Mouse (Mus musculus): Measurements from ENCODE around the gene Krtap6-1. TPM values are rescaled to one million over a fixed set of nuclear protein-coding genes. Genes with fewer than 3 reads are reported as not detected.

Gene Krtap6-1
- not detected for total RNA-seq (2023)

DNA sequence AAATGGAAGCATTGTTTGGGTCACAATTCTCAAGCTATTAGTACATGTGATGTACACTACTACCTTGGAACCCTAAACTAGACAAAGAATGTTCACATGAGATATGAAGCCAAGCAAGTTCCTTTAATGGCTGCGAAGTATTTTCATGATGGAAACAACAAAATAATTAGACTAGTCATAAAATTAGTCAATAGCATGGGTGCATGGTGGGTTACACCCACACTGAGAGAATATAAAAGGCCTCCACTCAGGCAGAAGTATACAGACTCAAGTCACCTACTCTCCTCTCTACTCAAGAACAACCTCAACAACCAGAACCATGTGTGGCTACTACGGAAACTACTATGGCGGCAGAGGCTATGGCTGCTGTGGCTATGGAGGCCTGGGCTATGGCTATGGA is at the start of gene Krtap6-1:
Krtap6-1 (plus strand) TSS at position 301 of the 400 bp plus-strand sequence.

DNA sequence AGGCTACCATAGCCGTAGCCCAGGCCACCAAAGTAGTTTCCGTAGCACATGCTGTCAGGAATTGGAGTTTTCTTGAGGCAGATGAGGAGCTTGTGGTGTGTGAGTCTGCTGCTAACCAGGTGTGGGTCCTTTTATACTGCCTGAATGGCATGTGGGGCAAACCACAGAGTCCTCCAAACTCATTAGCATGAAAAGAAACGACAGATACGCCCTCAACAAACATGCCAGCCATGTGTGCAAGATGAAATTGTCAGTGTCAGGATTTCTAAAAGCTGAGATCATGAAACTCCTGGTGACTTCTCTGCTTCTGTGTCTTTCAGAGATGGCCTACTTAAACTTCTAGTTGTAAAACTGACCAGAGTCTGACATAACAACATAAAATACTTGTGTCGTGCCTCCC is 20.8 kb upstream of the Krtap6-1 start, which contains the start of gene Krtap22-2:
Krtap22-2 (minus strand) TSS at position 101 of the 400 bp plus-strand sequence.

DNA sequence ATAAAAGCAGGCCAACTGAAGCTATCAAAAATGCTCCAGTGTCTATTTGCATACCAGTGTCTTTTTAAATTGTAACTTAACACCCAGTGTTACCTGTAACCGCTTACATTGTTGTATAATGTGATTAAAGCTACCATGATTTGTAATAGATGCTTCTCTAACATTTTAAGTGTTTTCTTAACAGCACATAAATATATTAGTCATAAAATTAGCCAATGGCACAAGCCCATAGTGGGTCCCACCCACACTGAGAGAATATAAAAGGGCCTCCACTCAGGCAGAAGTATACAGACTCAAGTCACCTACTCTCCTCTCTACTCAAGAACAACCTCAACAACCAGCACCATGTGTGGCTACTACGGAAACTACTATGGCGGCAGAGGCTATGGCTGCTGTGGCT is 16.5 kb upstream of the Krtap6-1 start, which contains the start of gene Gm10229:
Gm10229 (plus strand) TSS at position 301 of the 400 bp plus-strand sequence.

DNA sequence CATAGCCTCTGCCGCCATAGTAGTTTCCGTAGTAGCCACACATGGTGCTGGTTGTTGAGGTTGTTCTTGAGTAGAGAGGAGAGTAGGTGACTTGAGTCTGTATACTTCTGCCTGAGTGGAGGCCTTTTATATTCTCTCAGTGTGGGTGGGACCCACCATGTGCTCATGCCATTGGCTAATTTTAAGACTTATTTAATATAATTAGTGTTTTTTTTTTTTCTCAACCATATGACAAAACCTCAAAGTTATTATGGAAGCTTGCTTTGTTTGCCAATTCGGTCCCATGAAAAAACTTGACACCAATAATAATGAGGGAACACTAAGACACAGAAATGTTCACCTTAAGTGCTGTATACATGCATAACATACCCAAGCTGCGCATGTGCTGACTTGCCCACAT is 9.9 kb downstream of the Krtap6-1 start, which contains the start of gene Gm10228:
Gm10228 (minus strand) TSS at position 101 of the 400 bp plus-strand sequence.

DNA sequence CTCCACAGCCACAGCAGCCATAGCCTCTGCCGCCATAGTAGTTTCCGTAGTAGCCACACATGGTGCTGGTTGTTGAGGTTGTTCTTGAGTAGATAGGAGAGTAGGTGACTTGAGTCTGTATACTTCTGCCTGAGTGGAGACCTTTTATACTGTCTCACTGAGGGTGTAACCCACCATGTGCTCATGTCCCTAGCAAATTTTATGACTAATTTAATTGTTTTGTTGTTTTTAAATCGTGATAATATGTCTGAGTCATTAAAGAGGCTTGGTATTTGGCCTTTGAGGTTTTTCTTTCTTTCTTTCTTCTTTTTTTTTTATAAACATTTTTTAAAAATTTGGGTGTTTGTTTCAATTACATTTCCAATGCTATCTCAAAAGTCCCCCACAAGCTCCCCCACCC is 16.3 kb downstream of the Krtap6-1 start, which contains the start of gene Krtap6-5:
Krtap6-5 (minus strand) TSS at position 101 of the 400 bp plus-strand sequence.

DNA sequence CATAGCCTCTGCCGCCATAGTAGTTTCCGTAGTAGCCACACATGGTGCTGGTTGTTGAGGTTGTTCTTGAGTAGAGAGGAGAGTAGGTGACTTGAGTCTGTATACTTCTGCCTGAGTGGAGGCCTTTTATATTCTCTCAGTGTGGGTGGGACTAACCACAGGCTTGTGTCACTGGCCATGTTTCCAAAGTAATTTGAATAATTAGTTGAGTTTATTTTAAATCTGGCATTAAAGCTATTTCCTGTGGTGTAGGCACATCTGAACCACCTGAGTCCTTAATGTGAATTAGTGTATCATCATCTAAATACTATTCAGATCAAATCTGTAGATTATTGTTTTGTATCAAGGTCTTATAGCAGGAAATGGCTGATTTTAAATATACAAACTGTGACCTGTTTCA is 32.4 kb downstream of the Krtap6-1 start, which contains the start of gene 1110025L11Rik:
1110025L11Rik (minus strand) TSS at position 101 of the 400 bp plus-strand sequence.

Other genes starting within 250 kb of the Krtap6-1 start
- not detected for gene Gm20741, start 219.5 kb upstream of the Krtap6-1 start, total RNA-seq (2023)
- not detected for gene Krtap15, start 211.5 kb upstream of the Krtap6-1 start, total RNA-seq (2023)
- not detected for gene Krtap14, start 205.6 kb upstream of the Krtap6-1 start, total RNA-seq (2023)
- not detected for gene Krtap19-1, start 162.3 kb upstream of the Krtap6-1 start, total RNA-seq (2023)
- not detected for gene Krtap19-2, start 157.4 kb upstream of the Krtap6-1 start, total RNA-seq (2023)
- gene Krtap19-3, start 153.7 kb upstream of the Krtap6-1 start, total RNA-seq (2023): not detected
- gene Krtap19-4, start 146.6 kb upstream of the Krtap6-1 start, total RNA-seq (2023): not detected
- gene Krtap19-5, start 135.2 kb upstream of the Krtap6-1 start, total RNA-seq (2023): not detected
- gene Krtap19-9b, start 99.4 kb upstream of the Krtap6-1 start, total RNA-seq (2023): not detected
- not detected for gene Krtap16-3, start 68.8 kb upstream of the Krtap6-1 start, total RNA-seq (2023)
- gene Krtap22-2, start 20.9 kb upstream of the Krtap6-1 start, total RNA-seq (2023): not detected
- not detected for gene Gm10229, start 16.4 kb upstream of the Krtap6-1 start, total RNA-seq (2023)
- gene Gm10228, start 9.8 kb downstream of the Krtap6-1 start, total RNA-seq (2023): not detected
- gene Krtap6-5, start 16.2 kb downstream of the Krtap6-1 start, total RNA-seq (2023): not detected
- gene 1110025L11Rik, start 32.3 kb downstream of the Krtap6-1 start, total RNA-seq (2023): not detected
- not detected for gene Krtap6-3, start 52.3 kb downstream of the Krtap6-1 start, total RNA-seq (2023)
- not detected for gene Gm6358, start 109.2 kb downstream of the Krtap6-1 start, total RNA-seq (2023)
- not detected for gene Gm10061, start 119.4 kb downstream of the Krtap6-1 start, total RNA-seq (2023)
- not detected for gene Gm9789, start 126.3 kb downstream of the Krtap6-1 start, total RNA-seq (2023)
- gene Gm7735, start 137.8 kb downstream of the Krtap6-1 start, total RNA-seq (2023): not detected
- gene 1110057P08Rik, start 143.0 kb downstream of the Krtap6-1 start, total RNA-seq (2023): not detected
- not detected for gene Krtap20-2, start 174.2 kb downstream of the Krtap6-1 start, total RNA-seq (2023)